Mouse (Mus musculus) erythroblast, embryonic 14.5 days (primary cell): ENCODE measurements around the gene Cmc4. TPM values are rescaled to one million over a fixed set of nuclear protein-coding genes. Genes with fewer than 3 reads are reported as not detected.

Experiments used
- H3K27me3 ChIP-seq: 2 replicates; pipeline ENCODE4 v1.6.1; 2012; ENCODE audit warnings: inconsistent platforms; ENCODE audit not compliant: control insufficient read depth
- H3K36me3 ChIP-seq: 2 replicates; pipeline ENCODE4 v1.6.1; 2012; ENCODE audit warnings: mild to moderate bottlenecking, inconsistent platforms; ENCODE audit not compliant: control insufficient read depth
- H3K4me1 ChIP-seq: 2 replicates; pipeline ENCODE4 v1.6.1; 2012; ENCODE audit warnings: inconsistent platforms; ENCODE audit not compliant: control insufficient read depth
- H3K4me3 ChIP-seq: replicated peaks from 2 replicates; pipeline ENCODE3; 2012; ENCODE audit warnings: moderate library complexity, mild to moderate bottlenecking, inconsistent platforms
- H3K9me3 ChIP-seq: 2 replicates; pipeline ENCODE4 v1.6.1; 2012; ENCODE audit warnings: low read length, inconsistent platforms, mixed read lengths; ENCODE audit not compliant: control insufficient read depth
- GATA1 ChIP-seq: IDR thresholded peaks from 2 replicates; pipeline ENCODE4 v1.6.1; 2012; ENCODE audit warnings: low read length, inconsistent platforms, mixed read lengths
- TAL1 ChIP-seq: IDR thresholded peaks from 3 replicates; pipeline ENCODE4 v1.6.1; 2012; ENCODE audit warnings: low read length, inconsistent platforms, mixed read lengths
- polyA plus RNA-seq: library from polyadenylated mRNA; stranded (reverse); fragments of >175 nt; gene quantifications from 2 replicates; pipeline ENCODE4 v1.2.3, GENCODE M21; 2012

Gene Cmc4
- polyA plus RNA-seq, 1 experiment: 0.35 TPM

GRCm38 (mm10) chrX:75376815-75377214 is 39.6 kb downstream of the Cmc4 start:
- H3K27me3 ChIP-seq: no peaks in the 10 kb centered on the region
- H3K4me1 ChIP-seq: no peaks in the 10 kb centered on the region
- TF ChIP-seq TAL1: no peak
- no peak for TF ChIP-seq GATA1
- no peak overlapping the region for H3K4me3 ChIP-seq
- H3K9me3 ChIP-seq: no peaks in the 10 kb centered on the region
- no peaks in the 10 kb centered on the region for H3K36me3 ChIP-seq

DNA sequence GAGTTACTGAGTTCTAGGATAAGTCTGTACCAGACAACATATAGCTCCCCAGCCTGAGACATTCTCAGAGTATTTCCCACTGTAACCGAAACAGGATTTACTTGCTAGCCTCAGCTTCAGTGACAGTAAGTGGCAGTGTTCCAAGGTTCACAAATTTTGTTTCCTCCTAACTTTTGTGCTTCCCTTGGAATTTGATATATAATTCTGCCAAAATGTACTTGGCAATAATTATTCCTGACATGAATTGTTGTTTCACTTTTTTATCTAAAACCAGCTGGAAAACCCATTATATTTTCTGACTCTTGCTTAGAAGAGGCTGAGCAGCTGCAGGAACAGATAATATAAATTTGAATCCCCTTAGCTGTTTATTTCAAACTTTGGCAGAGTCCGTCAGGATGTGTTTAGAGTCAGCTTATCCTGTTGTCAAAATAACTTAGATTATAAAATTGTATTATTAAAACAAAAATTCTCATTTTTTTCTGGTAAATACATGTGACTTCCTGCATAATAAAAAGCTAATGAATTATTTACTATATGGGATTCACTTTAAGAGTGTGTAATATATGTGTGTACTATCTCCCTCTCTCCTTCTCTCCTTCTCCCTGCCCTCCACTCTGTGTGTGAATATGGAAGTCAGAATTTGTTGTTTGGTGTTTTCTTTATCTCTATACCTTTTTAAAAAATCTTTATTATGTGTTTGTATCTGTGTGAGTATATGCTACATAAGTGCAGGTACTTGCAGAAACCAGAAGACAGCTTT is 43.5 kb downstream of the Cmc4 start:
- no peaks in the 10 kb centered on the region for H3K36me3 ChIP-seq
- no peaks in the 10 kb centered on the region for H3K9me3 ChIP-seq
- H3K27me3 ChIP-seq: no peaks in the 10 kb centered on the region
- TF ChIP-seq GATA1 (no peak), TAL1 (no peak)
- no peak overlapping the region for H3K4me3 ChIP-seq
- no peaks in the 10 kb centered on the region for H3K4me1 ChIP-seq

- Histone ChIP-seq H3K4me1 (no peaks in the 10 kb centered on the region), H3K27me3 (no peaks in the 10 kb centered on the region), H3K9me3 (no peaks in the 10 kb centered on the region), H3K36me3 (no peaks in the 10 kb centered on the region), H3K4me3 (no peak overlapping the region)
- TF ChIP-seq GATA1 (no peak), TAL1 (no peak)
Measured at GRCm38 (mm10) chrX:75370197-75370596, 46.2 kb downstream of the Cmc4 start.

Other genes starting within 250 kb of the Cmc4 start
- 0.17 and 0.26 TPM in 2 replicates for gene Fundc2, start 34.2 kb downstream of the Cmc4 start, polyA plus RNA-seq
- 0.01 TPM in 1 of 2 replicates, not detected in the other for gene F8, start 34.0 kb downstream of the Cmc4 start, polyA plus RNA-seq
- gene Mtcp1, start within 50 bp of the Cmc4 start, polyA plus RNA-seq: 0.16 and 0.28 TPM in 2 replicates
- 0.15 and 0.52 TPM in 2 replicates for gene Brcc3, start within 50 bp of the Cmc4 start, polyA plus RNA-seq
- 0.51 and 0.55 TPM in 2 replicates for gene Vbp1, start 97.7 kb upstream of the Cmc4 start, polyA plus RNA-seq
- 0.02 TPM in 1 of 2 replicates, not detected in the other for gene Rab39b, start 161.6 kb upstream of the Cmc4 start, polyA plus RNA-seq